Mouse (Mus musculus) C2C12 (cell line): Measurements from ENCODE around the gene Cabp1.

Source experiments
- CEBPB ChIP-seq: IDR thresholded peaks from one replicate; pipeline ENCODE4 v1.6.1; 2011; ENCODE audit warnings: low read depth, mild to moderate bottlenecking, control low read depth, moderate library complexity
- CTCF ChIP-seq: IDR thresholded peaks from one replicate; pipeline ENCODE4 v1.5.1; 2011; ENCODE audit not compliant: control insufficient read depth, insufficient read depth, insufficient read length
- FOSL1 ChIP-seq: IDR thresholded peaks from one replicate; pipeline ENCODE4 v1.8.0; 2011; ENCODE audit warnings: mild to moderate bottlenecking, low read length; ENCODE audit not compliant: poor library complexity, insufficient read depth, severe bottlenecking
- MAX ChIP-seq: IDR thresholded peaks from one replicate; pipeline ENCODE4 v1.6.1; 2011; ENCODE audit warnings: mild to moderate bottlenecking, control low read depth
- MYOD1 ChIP-seq: IDR thresholded peaks from one replicate; pipeline ENCODE4 v1.6.1; 2011; ENCODE audit warnings: low read depth; ENCODE audit not compliant: control insufficient read depth, insufficient read length
- MYOG ChIP-seq: IDR thresholded peaks from one replicate; pipeline ENCODE4 v1.6.1; 2011; ENCODE audit not compliant: control insufficient read depth, insufficient read length; ENCODE audit errors: extremely low read depth
- USF1 ChIP-seq: IDR thresholded peaks from one replicate; pipeline ENCODE4 v1.6.1; 2011; ENCODE audit warnings: low read depth, mild to moderate bottlenecking, control low read depth, moderate library complexity

DNA sequence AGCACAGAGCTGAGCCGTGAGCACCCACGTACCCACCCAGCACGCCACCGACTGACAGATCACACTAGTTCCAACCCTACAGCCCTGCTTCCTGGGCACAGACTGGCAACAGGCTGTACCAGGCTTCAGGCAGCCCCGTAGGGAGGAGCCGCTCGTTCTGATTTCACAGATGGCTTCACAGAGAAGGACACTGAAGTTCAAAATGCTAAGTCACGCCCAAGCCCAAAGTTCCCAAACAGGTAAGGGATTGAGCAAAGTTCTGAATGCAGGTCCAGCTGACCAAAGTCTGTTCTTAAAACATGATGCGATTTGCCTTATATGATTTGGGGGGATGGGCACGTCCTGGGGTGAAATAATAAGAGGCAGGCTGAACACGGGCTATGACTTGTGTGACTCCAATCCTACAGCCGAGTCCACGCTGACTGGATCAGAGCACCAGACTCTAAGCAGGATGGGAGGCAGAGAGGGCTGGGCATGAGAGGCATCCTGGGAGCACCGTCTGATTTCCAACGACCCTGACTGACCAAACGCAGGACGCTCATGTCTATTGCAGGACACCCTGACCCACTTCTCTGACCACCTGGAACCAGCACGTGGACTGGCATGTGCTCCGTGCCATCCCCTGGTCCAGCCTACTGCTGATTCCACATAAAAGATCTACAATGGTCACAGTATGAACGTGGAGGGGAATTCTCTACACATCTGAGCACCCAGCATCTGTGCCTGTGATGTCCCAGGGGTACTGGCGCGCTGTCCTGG, 66.6 kb downstream of the Cabp1 start:
- no peak for TF ChIP-seq MAX
- TF ChIP-seq CTCF: no peak
- no peak for TF ChIP-seq MYOD1
- TF ChIP-seq CEBPB: no peak
- no peak for TF ChIP-seq MYOG
- TF ChIP-seq FOSL1: no peak
- TF ChIP-seq USF1: no peak
